Mouse (Mus musculus) intestine, embryonic 16.5 days (tissue): ENCODE data around the gene Rpl7a. TPM values are rescaled to one million over a fixed set of nuclear protein-coding genes. Genes with fewer than 3 reads are reported as not detected.
"Not testable (repeated sequence)": the region's sequence is repeated elsewhere in the genome, so short reads cannot be mapped to it uniquely, and the experiment has no call there.

Experiments
- ATAC-seq: fragments of 200-750 bp; cut with Nextera tagmentation; 2 replicates; pipeline ENCODE4 v1.8.0; 2017; ENCODE audit warnings: moderate TSS enrichment, moderate library complexity
- H3K27ac ChIP-seq: fragments of 300-500 bp; sonication (generic); 2 replicates; pipeline ENCODE4 v1.5.1; 2014; ENCODE audit warnings: mild to moderate bottlenecking, low read length
- H3K27me3 ChIP-seq: fragments of 300-500 bp; sonication (generic); replicated peaks from 2 replicates; pipeline ENCODE4 v1.6.1; 2014; ENCODE audit warnings: low read length, control low read depth, mixed read lengths; ENCODE audit not compliant: control insufficient read depth, insufficient read depth
- H3K36me3 ChIP-seq: fragments of 300-500 bp; sonication (generic); 2 replicates; pipeline ENCODE4 v1.6.1; 2014; ENCODE audit warnings: low read length, control low read depth; ENCODE audit not compliant: control insufficient read depth, insufficient read depth
- H3K4me1 ChIP-seq: fragments of 300-500 bp; sonication (generic); 2 replicates; pipeline ENCODE4 v1.6.1; 2014; ENCODE audit warnings: low read length, control low read depth, mixed read lengths; ENCODE audit not compliant: control insufficient read depth, insufficient read depth
- H3K4me2 ChIP-seq: fragments of 300-500 bp; sonication (generic); 2 replicates; pipeline ENCODE4 v1.6.1; 2014; ENCODE audit warnings: low read depth, low read length, control low read depth
- H3K4me3 ChIP-seq: fragments of 300-500 bp; sonication (generic); 2 replicates; pipeline ENCODE4 v1.5.1; 2014; ENCODE audit warnings: mild to moderate bottlenecking, low read length
- H3K9ac ChIP-seq: fragments of 300-500 bp; sonication (generic); 2 replicates; pipeline ENCODE4 v1.6.1; 2014; ENCODE audit warnings: low read depth, low read length
- H3K9me3 ChIP-seq: fragments of 300-500 bp; sonication (generic); 2 replicates; pipeline ENCODE4 v1.6.1; 2016; ENCODE audit warnings: low read length, control low read depth; ENCODE audit not compliant: control insufficient read depth
- WGBS: fragments of 180-500 bp; shearing (Covaris S2); extraction: QIAGEN DNeasy Blood & Tissue Kit; methylation state at CpG from one replicate; pipeline ENCODE4 v1.1.7; 2014; 5-methylcytosine and 5-hydroxymethylcytosine counted together
- polyA plus RNA-seq: library from polyadenylated mRNA; unstranded; fragments of >200 nt; fragmentation: Nextera tagmentation; extraction: Ambion mirVana; gene quantifications from 2 replicates; pipeline ENCODE4 v1.2.1, GENCODE M21; 2015

Rpl7a gene
- polyA plus RNA-seq, result 575 and 620 TPM in 2 replicates

DNA sequence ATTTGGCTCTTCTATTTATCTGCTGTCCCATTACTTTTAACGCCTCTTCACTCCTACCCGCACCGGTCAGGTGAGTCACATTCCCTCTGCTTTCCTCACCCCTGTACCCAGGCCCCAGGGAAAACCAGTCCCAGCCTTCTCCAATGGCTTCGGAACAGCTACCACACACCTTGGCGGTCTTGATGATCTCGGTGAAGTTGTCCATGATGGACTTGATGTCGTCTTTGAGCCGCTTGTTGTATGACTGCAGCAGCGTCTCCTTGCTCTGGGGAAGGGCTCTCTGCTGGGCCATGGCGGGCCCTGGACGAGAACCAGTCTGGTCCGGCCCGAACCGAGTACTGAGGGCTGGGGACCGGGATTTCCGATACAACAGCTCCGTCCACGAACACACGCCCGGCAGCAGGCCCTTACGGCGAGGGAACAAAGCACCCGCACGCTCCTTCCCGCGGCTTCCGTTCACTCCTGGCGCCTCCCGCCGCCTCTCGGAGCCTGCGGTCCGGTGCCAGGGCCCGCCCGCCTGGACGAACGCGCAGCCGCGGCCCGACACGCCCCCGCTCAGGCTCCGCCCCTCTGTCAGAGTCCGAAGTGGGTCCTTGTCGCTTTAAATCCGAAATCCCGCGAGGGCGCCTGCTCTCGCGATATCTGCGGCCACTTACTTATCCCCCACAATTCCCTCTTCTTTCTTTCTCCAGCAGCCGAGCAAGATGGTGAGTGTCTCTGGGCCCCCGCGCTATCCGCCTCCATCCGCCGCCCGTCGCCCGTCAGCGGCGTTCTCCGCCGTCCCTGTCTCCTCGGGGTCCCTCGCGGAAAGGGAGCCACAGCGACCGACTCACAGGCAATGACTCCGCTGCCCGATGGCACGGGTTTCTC lies at the start of gene Rpl7a, which contains the start of gene Med22:
Gene Rpl7a, plus strand, starts transcription at position 641 of the 870 bp plus-strand sequence.
Gene Med22, minus strand, starts transcription at position 554 of the 870 bp plus-strand sequence.
- Histone ChIP-seq H3K9ac (peak within 1 kb of the TSS; percentile 80), H3K36me3 (peaks cover 35% of the 10 kb centered on the region)
- WGBS, result under 1% methylated on average over 74 of the region's 74 CpGs

DNA sequence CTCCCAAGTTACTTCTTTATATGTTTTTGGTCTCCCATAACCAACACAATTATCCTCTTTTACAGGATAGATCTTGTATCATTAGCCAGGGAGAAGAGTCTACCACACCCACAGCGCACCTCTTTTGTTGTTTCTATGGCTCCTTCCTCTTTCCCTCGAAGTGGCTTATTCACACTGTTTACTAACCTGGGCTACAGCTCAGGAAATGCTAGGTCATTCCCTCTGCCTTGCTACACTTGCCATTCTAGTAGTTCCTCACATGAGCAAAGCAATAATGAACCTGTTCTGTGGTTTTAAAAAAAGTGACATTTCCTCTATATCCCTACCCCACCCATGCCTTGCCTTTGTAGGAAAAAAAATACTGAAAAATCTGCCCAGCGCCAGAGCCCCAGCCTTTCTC lies 47.7 kb upstream of the Rpl7a start:
- Histone ChIP-seq H3K9me3 (no peaks in the 10 kb centered on the region), H3K4me1 (no peaks in the 10 kb centered on the region), H3K4me3 (no peak overlapping the region), H3K4me2 (no peak overlapping the region), H3K9ac (no peak overlapping the region), H3K27me3 (no peaks in the 10 kb centered on the region), H3K27ac (no peak overlapping the region), H3K36me3 (no peaks in the 10 kb centered on the region)
- 70% methylated on average over 3 of the region's 3 CpGs for WGBS
- no peak for ATAC-seq

More for the DNA sequence above, at the start of gene Rpl7a, which contains the start of gene Med22:
- Histone ChIP-seq H3K9me3 (no peaks in the 10 kb centered on the region), H3K27ac (peak within 1 kb of the TSS; percentile 84), H3K4me3 (peak within 1 kb of the TSS; percentile 91), H3K4me2 (peak within 1 kb of the TSS; percentile 77), H3K4me1 (peaks cover 28% of the 10 kb centered on the region), H3K27me3 (no peaks in the 10 kb centered on the region)
- ATAC-seq, result peak; percentile 94

DNA sequence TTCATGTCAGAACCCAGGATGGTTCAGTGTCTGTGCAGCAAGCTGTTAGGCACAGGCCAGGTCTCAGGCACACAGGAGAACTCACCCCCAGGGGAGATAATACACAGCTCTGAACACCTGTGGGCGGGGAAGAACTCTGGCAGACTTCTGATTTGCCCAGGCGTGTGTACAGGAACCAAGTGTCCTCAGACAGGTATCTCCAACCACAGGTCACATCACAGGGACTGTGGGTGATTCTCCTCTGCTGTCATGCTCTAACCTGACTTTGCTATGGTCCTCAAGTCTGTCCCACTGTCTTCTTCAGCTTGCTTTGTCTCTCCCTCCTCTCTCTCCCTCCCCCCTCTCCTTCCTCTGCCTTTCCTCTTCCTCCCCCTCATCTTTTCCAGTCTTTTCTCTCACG lies 45.7 kb upstream of the Rpl7a start, which contains the start of gene Abo:
Gene Abo, minus strand, starts transcription at position 101 of the 400 bp plus-strand sequence.
- H3K9ac ChIP-seq, result no peak within 1 kb of the TSS
- H3K9me3 ChIP-seq, result no peaks in the 10 kb centered on the region
- ATAC-seq, result no peak
- WGBS, result 61% methylated on average over 3 of the region's 3 CpGs
- H3K27ac ChIP-seq, result no peak within 1 kb of the TSS
- no peak within 1 kb of the TSS for H3K4me2 ChIP-seq
- no peaks in the 10 kb centered on the region for H3K27me3 ChIP-seq
- H3K36me3 ChIP-seq, result no peaks in the 10 kb centered on the region
- H3K4me3 ChIP-seq, result no peak within 1 kb of the TSS
- H3K4me1 ChIP-seq, result no peaks in the 10 kb centered on the region

DNA sequence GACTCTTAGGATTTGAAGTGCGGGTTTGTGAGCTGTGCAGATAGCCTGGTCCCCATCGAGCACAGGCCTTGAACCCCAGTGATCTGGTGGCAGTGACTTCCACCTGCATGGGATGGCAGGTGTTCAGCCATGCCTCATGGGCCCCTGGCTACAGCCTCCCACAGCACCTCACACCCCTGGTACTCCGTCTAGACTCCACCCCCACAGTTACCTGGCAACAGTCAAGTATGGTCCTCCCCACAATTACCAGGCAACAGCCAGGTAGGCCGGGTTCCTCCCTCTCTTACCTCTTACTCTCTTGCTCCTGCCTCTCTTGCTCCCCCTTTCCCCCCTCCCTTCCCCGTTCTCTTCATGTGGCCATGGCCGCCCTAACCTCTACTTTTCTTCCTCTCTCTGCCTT lies 39.9 kb upstream of the Rpl7a start:
- Histone ChIP-seq H3K4me1 (no peaks in the 10 kb centered on the region), H3K27ac (no peak overlapping the region), H3K9ac (no peak overlapping the region), H3K4me2 (no peak overlapping the region), H3K4me3 (no peak overlapping the region), H3K27me3 (no peaks in the 10 kb centered on the region), H3K36me3 (no peaks in the 10 kb centered on the region), H3K9me3 (no peaks in the 10 kb centered on the region)
- 53% methylated on average over 6 of the region's 6 CpGs for WGBS
- ATAC-seq, result no peak

DNA sequence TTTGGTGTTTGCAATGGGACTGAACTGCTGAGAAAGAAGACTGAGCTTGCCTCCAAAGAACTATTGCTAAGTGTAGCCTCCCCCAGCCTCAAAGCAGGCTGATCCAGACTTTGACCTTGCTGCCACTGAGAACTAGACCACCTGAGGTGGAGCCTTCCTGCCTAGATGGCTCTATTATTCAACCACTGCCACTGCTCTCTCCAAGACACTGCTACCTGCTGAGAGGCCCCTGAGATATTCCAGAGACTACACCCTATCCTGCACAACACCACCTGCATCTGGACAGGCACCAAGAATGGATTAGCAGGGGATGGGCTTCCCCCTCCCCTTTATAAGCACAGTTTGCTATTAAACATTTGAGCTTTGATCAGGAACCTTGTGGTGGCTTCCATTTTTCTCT lies 32.0 kb upstream of the Rpl7a start:
- Histone ChIP-seq H3K4me1 (no peaks in the 10 kb centered on the region), H3K27me3 (no peaks in the 10 kb centered on the region), H3K36me3 (no peaks in the 10 kb centered on the region), H3K9ac (no peak overlapping the region), H3K4me2 (no peak overlapping the region), H3K27ac (no peak overlapping the region), H3K9me3 (no peaks in the 10 kb centered on the region), H3K4me3 (no peak overlapping the region)
- no peak for ATAC-seq

DNA sequence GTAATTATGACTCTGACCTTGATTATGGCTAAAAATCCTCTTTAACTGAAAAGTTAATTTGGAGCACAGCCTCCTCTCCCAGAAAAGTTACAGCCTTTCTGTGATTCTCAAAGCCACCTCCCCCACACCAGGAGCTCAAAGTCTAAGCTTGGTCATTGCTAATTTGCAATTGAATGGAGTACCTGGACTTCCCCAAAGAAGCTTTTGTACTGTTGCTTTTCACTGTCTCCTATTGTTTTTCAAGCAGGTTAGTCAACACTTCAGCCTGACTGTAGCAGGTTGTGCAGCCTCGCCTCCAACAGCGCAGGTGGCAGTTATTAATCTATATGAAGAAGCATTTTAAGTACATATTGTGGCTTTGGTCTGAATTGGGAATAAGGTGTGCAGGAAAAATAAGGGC lies 25.0 kb upstream of the Rpl7a start:
- not testable (repeated sequence) for H3K4me1 ChIP-seq, H3K4me3 ChIP-seq, H3K9ac ChIP-seq, H3K9me3 ChIP-seq, H3K4me2 ChIP-seq, ATAC-seq, H3K27ac ChIP-seq, H3K27me3 ChIP-seq
- 85% methylated on average over 2 of the region's 2 CpGs for WGBS
- peaks cover 11% of the 10 kb centered on the region for H3K36me3 ChIP-seq

DNA sequence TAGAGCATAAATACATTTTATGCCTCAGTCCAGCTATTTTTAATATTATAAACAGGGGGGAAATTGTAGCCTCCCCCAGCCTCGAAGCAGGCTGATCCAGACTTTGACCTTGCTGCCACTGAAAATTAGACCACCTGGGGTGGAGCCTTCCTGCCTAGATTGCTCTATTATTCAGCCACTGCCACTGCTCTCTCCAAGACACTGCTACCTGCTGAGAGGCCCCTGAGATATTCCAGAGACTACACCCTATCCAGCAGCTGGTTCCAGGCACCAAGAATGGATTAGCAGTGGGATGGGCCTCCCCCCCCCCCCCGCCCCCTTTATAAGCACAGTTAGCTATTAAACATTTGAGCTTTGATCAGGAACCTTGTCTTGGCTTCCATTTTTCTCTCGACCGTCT lies 24.4 kb upstream of the Rpl7a start:
- not testable (repeated sequence) for H3K27ac ChIP-seq, H3K4me2 ChIP-seq, H3K4me1 ChIP-seq, ATAC-seq, H3K9ac ChIP-seq, H3K4me3 ChIP-seq, H3K27me3 ChIP-seq, H3K9me3 ChIP-seq
- peaks cover 13% of the 10 kb centered on the region for H3K36me3 ChIP-seq
- 76% methylated on average over 4 of the region's 4 CpGs for WGBS

DNA sequence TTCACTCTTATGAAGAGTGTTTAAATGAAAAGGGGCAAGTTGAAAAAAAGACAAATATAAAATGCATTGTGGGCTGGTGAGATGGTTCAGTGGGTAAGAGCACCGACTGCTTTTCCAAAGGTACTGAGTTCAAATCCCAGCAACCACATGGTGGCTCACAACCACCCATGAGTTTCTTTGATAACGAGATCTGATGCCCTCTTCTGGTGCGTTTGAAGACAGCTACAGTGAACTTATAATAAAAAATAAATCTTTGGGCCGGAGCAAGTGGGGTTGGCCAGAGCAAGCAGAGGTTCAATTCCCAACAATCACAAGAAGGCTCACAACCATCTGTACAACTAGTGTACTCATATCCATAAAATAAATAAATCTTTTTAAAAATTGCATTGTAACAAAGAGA lies 14.7 kb upstream of the Rpl7a start:
- Histone ChIP-seq H3K4me1 (peaks cover 4% of the 10 kb centered on the region; the same call in 1 of the 2 replicates), H3K27me3 (no peaks in the 10 kb centered on the region), H3K9ac (no peak overlapping the region), H3K27ac (no peak overlapping the region), H3K36me3 (peaks cover 45% of the 10 kb centered on the region), H3K9me3 (no peaks in the 10 kb centered on the region), H3K4me3 (no peak overlapping the region), H3K4me2 (no peak overlapping the region)
- WGBS, result 93% methylated on average over 4 of the region's 4 CpGs
- no peak for ATAC-seq

DNA sequence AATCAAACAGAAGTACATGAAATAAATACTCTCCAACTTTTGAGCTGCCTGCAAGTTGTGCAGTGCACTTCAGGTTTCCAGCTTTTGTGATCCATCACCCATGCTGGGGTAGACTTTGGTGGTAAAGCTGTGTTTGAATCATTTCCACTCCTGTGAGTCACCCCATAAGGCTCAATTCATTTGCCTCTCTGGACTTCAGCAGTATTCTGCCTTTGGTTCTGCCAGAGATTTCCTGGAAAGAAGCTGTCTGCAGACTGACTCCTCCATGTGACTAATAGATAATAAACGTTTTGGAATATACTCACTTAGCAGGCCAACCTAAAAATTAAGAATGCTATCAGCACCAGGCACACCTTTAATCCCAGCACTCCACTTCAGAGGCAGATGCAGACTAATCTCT lies 9.8 kb upstream of the Rpl7a start:
- no peak overlapping the region for H3K9ac ChIP-seq
- no peaks in the 10 kb centered on the region for H3K27me3 ChIP-seq
- H3K4me1 ChIP-seq, result peaks cover 21% of the 10 kb centered on the region
- WGBS, result 51% methylated on average over 1 of the region's 1 CpGs
- no peaks in the 10 kb centered on the region for H3K9me3 ChIP-seq
- no peak overlapping the region for H3K4me2 ChIP-seq
- H3K4me3 ChIP-seq, result no peak overlapping the region
- ATAC-seq, result no peak
- no peak overlapping the region for H3K27ac ChIP-seq
- peaks cover 27% of the 10 kb centered on the region for H3K36me3 ChIP-seq
